Mouse (Mus musculus): ENCODE results near the gene Fxyd4. TPM values are rescaled to one million over a fixed set of nuclear protein-coding genes. Genes with fewer than 3 reads are reported as not detected.

Fxyd4 gene
- total and polyA plus RNA-seq, 3 experiments: 0.22 TPM; not detected in 2

GRCm38 (mm10) chr6:117932325-117933051 lies 5.0 kb downstream of the Fxyd4 start (continued):
- TF ChIP-seq ZMIZ1 (IDR thresholded peaks at IDR 0.05; ENCODE audit: low read depth, low read length): 0 out of 2 replicates have a peak, but pooled peaks have one; percentile 8
- peak; percentile 47 to 70 (median 58); a peak in 5 of 6 replicates for TF ChIP-seq CTCF (IDR thresholded peaks at IDR 0.05 in 2 of 3, conservative IDR thresholded peaks at IDR 0.05 in 1 of 3; ENCODE audit: control insufficient read depth in 1 of 3, insufficient read depth in 1 of 3, low read depth in 2 of 3, low read length in 3 of 3, poor library complexity in 1 of 3, severe bottlenecking in 1 of 3)
- no peak for TF ChIP-seq ELF1 (IDR thresholded peaks at IDR 0.05; ENCODE audit: low read depth, low read length)
- no peak for TF ChIP-seq USF1 (IDR thresholded peaks at IDR 0.05; ENCODE audit: low read depth, low read length)
- peak; percentile 58; the same call in 1 of the 2 replicates for TF ChIP-seq GATA1 (IDR thresholded peaks at IDR 0.05; ENCODE audit: low read depth, low read length)
- no peak for TF ChIP-seq KAT2A (conservative IDR thresholded peaks at IDR 0.05; ENCODE audit: low read depth, low read length)

GRCm38 (mm10) chr6:117929945-117930655 lies 7.4 kb downstream of the Fxyd4 start:
- Histone ChIP-seq H3K79me2 (ENCODE audit: control insufficient read depth, insufficient read depth, low read length, poor library complexity) (no peaks in the 10 kb centered on the region), H3K27ac (ENCODE audit: control insufficient read depth, low read depth, low read length) (no peak overlapping the region), H3K36me3 (ENCODE audit: control insufficient read depth in 1 of 2, insufficient read depth in 2 of 2, low read length in 2 of 2) (peaks cover 0 to 4% of the 10 kb centered on the region in 2 experiments; a peak in 1 of 4 replicates), H3K27me3 (ENCODE audit: control insufficient read depth in 1 of 2, insufficient read depth in 2 of 2, low read length in 2 of 2) (no peaks in the 10 kb centered on the region), H3K9me3 (replicated peaks; ENCODE audit: insufficient read depth, low read length) (no peaks in the 10 kb centered on the region), H3K4me3 (ENCODE audit: control insufficient read depth in 1 of 2, insufficient read depth in 1 of 2, low read depth in 2 of 2, low read length in 2 of 2) (no peak overlapping the region), H3K9ac (ENCODE audit: control insufficient read depth, low read depth, low read length, poor library complexity, severe bottlenecking) (no peak overlapping the region), H3K4me1 (ENCODE audit: control insufficient read depth in 1 of 2, insufficient read depth in 2 of 2, low read length in 2 of 2) (no peaks in the 10 kb centered on the region)
- TF ChIP-seq POLR2AphosphoS2 (IDR thresholded peaks at IDR 0.05; ENCODE audit: low read length): peak; percentile 58
- 0 out of 2 replicates have a peak, but pooled peaks have one; percentile 5 for TF ChIP-seq MYC (IDR thresholded peaks at IDR 0.05; ENCODE audit: low read depth, low read length)
- no peak for TF ChIP-seq TBP (IDR thresholded peaks at IDR 0.05; ENCODE audit: low read depth, low read length)
- DNase-seq (ENCODE audit: low read depth, low spot score): peak; percentile 22

DNA sequence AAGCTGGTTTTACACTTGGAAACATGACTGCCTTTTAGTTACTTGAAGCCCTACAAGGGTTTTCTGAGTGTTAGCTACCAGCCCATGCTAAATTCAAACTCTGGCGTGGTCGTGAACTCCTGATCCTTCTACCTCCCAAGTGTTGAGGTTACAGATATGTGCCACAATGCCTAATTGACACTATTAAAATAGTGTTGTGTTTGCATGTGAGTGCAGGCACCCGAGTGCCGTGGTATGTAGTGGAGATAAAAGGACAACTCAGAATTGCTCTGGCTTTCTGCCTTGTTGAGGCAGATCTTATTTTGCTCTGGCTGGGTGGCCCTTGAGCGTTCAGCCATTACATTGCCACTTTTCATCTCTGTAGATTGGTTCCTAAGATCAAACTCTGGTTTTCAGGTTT lies 8.7 kb downstream of the Fxyd4 start:
- no peaks in the 10 kb centered on the region for H3K9me3 ChIP-seq (replicated peaks; ENCODE audit: insufficient read depth, low read length)
- H3K9ac ChIP-seq (ENCODE audit: control insufficient read depth, low read depth, low read length, poor library complexity, severe bottlenecking): no peak overlapping the region
- no peaks in the 10 kb centered on the region for H3K27me3 ChIP-seq (ENCODE audit: control insufficient read depth in 1 of 2, insufficient read depth in 2 of 2, low read length in 2 of 2)
- H3K36me3 ChIP-seq (ENCODE audit: control insufficient read depth in 1 of 2, insufficient read depth in 2 of 2, low read length in 2 of 2): peaks cover 0 to 4% of the 10 kb centered on the region in 2 experiments; a peak in 1 of 4 replicates
- H3K4me3 ChIP-seq (ENCODE audit: control insufficient read depth in 1 of 2, insufficient read depth in 1 of 2, low read depth in 2 of 2, low read length in 2 of 2): no peak overlapping the region
- H3K79me2 ChIP-seq (ENCODE audit: control insufficient read depth, insufficient read depth, low read length, poor library complexity): no peaks in the 10 kb centered on the region
- no peaks in the 10 kb centered on the region for H3K4me1 ChIP-seq (ENCODE audit: control insufficient read depth in 1 of 2, insufficient read depth in 2 of 2, low read length in 2 of 2)
- H3K27ac ChIP-seq (ENCODE audit: control insufficient read depth, low read depth, low read length): no peak overlapping the region
- TF ChIP-seq GATA1 (IDR thresholded peaks at IDR 0.05; ENCODE audit: low read depth, low read length) (no peak), ZNF384 (IDR thresholded peaks at IDR 0.05; ENCODE audit: low read depth, low read length) (no peak), CHD1 (IDR thresholded peaks at IDR 0.05; ENCODE audit: low read depth, low read length) (no peak), NELFE (IDR thresholded peaks at IDR 0.05; ENCODE audit: low read depth, low read length) (no peak), POLR2AphosphoS2 (IDR thresholded peaks at IDR 0.05; ENCODE audit: low read length) (0 out of 2 replicates have a peak, but pooled peaks have one; percentile 13), E2F4 (IDR thresholded peaks at IDR 0.05; ENCODE audit: borderline replicate concordance, low read depth, low read length) (no peak), NRF1 (IDR thresholded peaks at IDR 0.05; ENCODE audit: insufficient read depth, low read depth, low read length, poor library complexity, severe bottlenecking) (no peak), CTCF (IDR thresholded peaks at IDR 0.05 in 2 of 3, conservative IDR thresholded peaks at IDR 0.05 in 1 of 3; ENCODE audit: control insufficient read depth in 1 of 3, insufficient read depth in 1 of 3, low read depth in 2 of 3, low read length in 3 of 3, poor library complexity in 1 of 3, severe bottlenecking in 1 of 3) (no peak), TCF12 (IDR thresholded peaks at IDR 0.05; ENCODE audit: low read depth, low read length) (no peak)
- peak; percentile 30 for DNase-seq (ENCODE audit: low read depth, low spot score)
